Mouse (Mus musculus) stomach, postnatal 0 days (tissue): ENCODE measurements at regions not wholly inside any gene's neighbourhood (a gene's known extent, or its start where the extent isn't known, plus 50 kb on each side); places are given as distances from the start of the nearest gene placed in this dataset.

ENCODE experiments used
- CTCF ChIP-seq: IDR thresholded peaks from 2 replicates; pipeline ENCODE4 v1.5.1; 2016; ENCODE audit warnings: antibody characterized with exemption, low read depth, mild to moderate bottlenecking, moderate library complexity
- EP300 ChIP-seq: optimal IDR thresholded peaks from 2 replicates; pipeline ENCODE3; 2016; ENCODE audit warnings: antibody characterized with exemption

GRCm38 (mm10) chr13:99096837-99097236 lies 87.8 kb upstream of the Zfp366 start:
- TF ChIP-seq CTCF, result no peak
- TF ChIP-seq EP300, result no peak
